Mouse (Mus musculus): ENCODE data around the gene Zfp101.

Gene Zfp101

DNA sequence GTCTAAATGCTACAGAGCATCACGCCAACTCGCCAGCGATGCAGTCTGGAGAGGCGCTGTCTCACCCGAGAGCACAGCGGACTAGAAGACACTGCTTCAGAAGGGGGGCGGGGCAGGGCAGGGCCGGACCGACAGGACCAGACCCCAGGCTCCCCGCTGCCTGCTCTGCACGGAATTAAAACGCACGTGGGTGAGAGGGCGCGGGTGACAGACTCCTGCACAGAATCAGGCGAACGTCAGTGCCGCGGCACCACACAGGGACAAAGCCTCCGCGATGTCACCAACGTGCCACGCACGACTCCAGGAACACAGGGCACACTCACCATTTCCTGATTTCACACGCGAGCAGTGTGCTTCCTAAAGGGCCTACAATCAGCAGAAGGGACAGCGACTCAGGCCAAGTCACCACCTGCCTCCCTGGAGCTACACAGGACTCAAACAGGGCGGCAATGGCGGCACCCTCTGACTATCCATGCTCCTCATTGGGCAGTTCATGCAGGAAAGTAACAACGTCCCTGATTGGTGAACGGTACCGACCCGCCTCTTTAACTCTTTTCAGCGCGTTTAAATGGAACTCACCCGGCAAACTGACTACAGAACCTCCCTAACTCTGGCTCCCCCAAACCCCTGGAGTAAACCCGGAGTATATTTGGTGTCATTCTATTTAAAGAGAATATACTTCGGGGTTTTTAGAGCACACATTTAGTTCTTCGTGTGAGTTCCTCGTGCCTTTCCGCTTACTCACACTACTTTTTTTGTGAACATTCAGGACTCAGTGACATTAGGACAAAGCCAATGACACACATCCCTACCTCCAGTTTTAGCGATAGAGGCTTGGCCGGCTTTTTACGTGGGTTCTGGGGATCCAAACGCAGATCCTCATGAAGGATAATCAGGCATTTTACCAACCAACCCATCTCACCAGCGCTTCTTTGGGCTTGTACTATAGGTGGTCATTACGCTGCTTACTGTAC lies 35.7 kb downstream of the Zfp101 start, which contains the start of gene Zfp81:
Gene Zfp81 (minus strand): TSS at position 468 of the 974 bp plus-strand sequence.
- TF ChIP-seq POU5F1 (IDR thresholded peaks at IDR 0.05; ENCODE audit: borderline replicate concordance, low read length) = no peak
- no peak for TF ChIP-seq CTCF (conservative IDR thresholded peaks at IDR 0.05; ENCODE audit: low read length)
- no peak for TF ChIP-seq NANOG (IDR thresholded peaks at IDR 0.05; ENCODE audit: borderline replicate concordance, low read length)
- peak within 1 kb of the TSS; percentile 95 for H3K4me3 ChIP-seq (replicated peaks; ENCODE audit: low read length)
- H3K4me1 ChIP-seq (replicated peaks; ENCODE audit: low read depth, low read length) = peaks cover 22% of the 10 kb centered on the region
- H3K27me3 ChIP-seq (ENCODE audit: insufficient read depth, low read length) = no peaks in the 10 kb centered on the region
- H3K9me3 ChIP-seq (ENCODE audit: low read length) = peaks cover 16% of the 10 kb centered on the region; the same call in 1 of the 2 replicates
- no peaks in the 10 kb centered on the region for H3K36me3 ChIP-seq (ENCODE audit: insufficient read depth, low read length)

DNA sequence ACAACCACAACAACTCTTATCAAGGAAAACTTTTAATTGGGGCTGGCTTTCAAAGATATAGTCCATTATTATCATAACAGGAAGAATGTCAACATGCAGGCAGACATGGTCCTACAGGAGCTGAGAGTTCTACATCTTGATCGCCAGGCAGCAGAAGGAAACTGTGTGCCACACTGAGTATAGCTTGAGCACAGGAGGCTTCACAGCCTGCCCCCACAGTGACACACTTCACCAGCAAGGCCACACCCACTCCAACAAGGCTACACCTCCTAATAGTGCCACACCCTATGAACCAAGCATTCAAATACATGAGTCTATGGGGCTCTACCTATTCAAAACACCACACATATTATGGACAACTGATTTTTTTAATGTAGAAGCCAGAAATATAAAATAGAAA lies 41.5 kb downstream of the Zfp101 start:
- H3K9me3 ChIP-seq (ENCODE audit: low read length) = peaks cover 13% of the 10 kb centered on the region; the same call in 1 of the 2 replicates
- H3K4me1 ChIP-seq (replicated peaks; ENCODE audit: low read depth, low read length) = peaks cover 24% of the 10 kb centered on the region
- no peak overlapping the region for H3K4me3 ChIP-seq (replicated peaks; ENCODE audit: low read length)
- TF ChIP-seq NANOG (IDR thresholded peaks at IDR 0.05; ENCODE audit: borderline replicate concordance, low read length) (no peak), CTCF (conservative IDR thresholded peaks at IDR 0.05; ENCODE audit: low read length) (no peak), POU5F1 (IDR thresholded peaks at IDR 0.05; ENCODE audit: borderline replicate concordance, low read length) (no peak)
- no peaks in the 10 kb centered on the region for H3K27me3 ChIP-seq (ENCODE audit: insufficient read depth, low read length)
- H3K36me3 ChIP-seq (ENCODE audit: insufficient read depth, low read length) = no peaks in the 10 kb centered on the region

All from E14TG2a.4 (cell line).